ENCODE assay signal across 27 mouse cellular contexts in genomic region chr6:85884311-85884710, GRCm38 (mm10). TPM values are rescaled to one million over a fixed set of nuclear protein-coding genes. Genes with fewer than 3 reads are reported as not detected.
"Had no signal": no experiment of that assay in that cellular context is flagged by ENCODE, and none has a peak within 500 bp of the region (broad histone marks: within the 10 kb centered on the region; RNA-seq: fewer than 3 reads in every experiment).

No protein-coding gene starts in this region.

- ATAC-seq: hindbrain, embryonic 16.5 days; inflammation-experienced regulatory T-cells, adult 6 months; intestine, embryonic 15.5 days; intestine, postnatal 0 days had no signal

- H3K36me3 ChIP-seq: heart, embryonic 13.5 days; heart, embryonic 15.5 days; hindbrain, embryonic 10.5 days; hindbrain, embryonic 12.5 days; intestine, embryonic 15.5 days; limb, embryonic 13.5 days; limb, embryonic 15.5 days had no signal

- H3K4me2 ChIP-seq: heart, embryonic 11.5 days; heart, embryonic 13.5 days; heart, embryonic 15.5 days; hindbrain, embryonic 12.5 days; hindbrain, embryonic 14.5 days; intestine, embryonic 15.5 days; limb, embryonic 13.5 days; limb, embryonic 15.5 days had no signal

- H3K4me1 ChIP-seq: heart, embryonic 13.5 days; heart, embryonic 15.5 days; hindbrain, embryonic 10.5 days; hindbrain, embryonic 12.5 days; intestine, embryonic 15.5 days; limb, embryonic 13.5 days; limb, embryonic 15.5 days had no signal

- H3K27me3 ChIP-seq: heart, embryonic 13.5 days; heart, embryonic 15.5 days; hindbrain, embryonic 12.5 days; intestine, embryonic 15.5 days; limb, embryonic 13.5 days; limb, embryonic 15.5 days had no signal

- H3K9ac ChIP-seq: heart, embryonic 13.5 days; heart, embryonic 15.5 days; hindbrain, embryonic 12.5 days; hindbrain, embryonic 14.5 days; intestine, embryonic 15.5 days; limb, embryonic 13.5 days; limb, embryonic 15.5 days had no signal

- DNase-seq: gastrocnemius, adult 2 months; gastrocnemius, postnatal 10 days; gastrocnemius, postnatal 25 days; heart, adult 2 months; heart, postnatal 14 days; heart, postnatal 4 days; kidney, adult 18-20 months; kidney, adult 8-10 months; kidney, postnatal 10 days; kidney, postnatal 25 days; kidney, postnatal 4 days had no signal

- H3K27ac ChIP-seq: gastrocnemius, adult 2 months; heart, adult 2 months; heart, embryonic 13.5 days; heart, embryonic 15.5 days; hindbrain, embryonic 10.5 days; hindbrain, embryonic 12.5 days; hindbrain, embryonic 14.5 days; intestine, embryonic 15.5 days; layer of hippocampus, adult 2 months; left cerebral cortex, adult 2 months; limb, embryonic 13.5 days; limb, embryonic 15.5 days had no signal

- H3K4me3 ChIP-seq: gastrocnemius, adult 2 months; heart, adult 2 months; heart, embryonic 13.5 days; heart, embryonic 15.5 days; hindbrain, embryonic 10.5 days; hindbrain, embryonic 12.5 days; intestine, embryonic 15.5 days; layer of hippocampus, adult 2 months; left cerebral cortex, adult 2 months; limb, embryonic 13.5 days; limb, embryonic 15.5 days had no signal

RNA-seq across cellular contexts. Expression of gene Nat8f2, which starts 15.4 kb away (rescaled TPM):
- polyA plus RNA-seq: heart, adult 2 months; heart, embryonic 11.5 days; heart, embryonic 13.5 days; heart, embryonic 15.5 days; heart, postnatal 0 days; hindbrain, embryonic 10.5 days; hindbrain, embryonic 12.5 days; hindbrain, embryonic 14.5 days; hindbrain, embryonic 16.5 days; limb, embryonic 11.5 days; limb, embryonic 13.5 days; limb, embryonic 15.5 days had no signal

RNA-seq across cellular contexts. Expression of gene Nat8, which starts 52.4 kb away (rescaled TPM):
- polyA plus RNA-seq: heart, adult 2 months; heart, embryonic 11.5 days; heart, embryonic 13.5 days; heart, embryonic 15.5 days; heart, postnatal 0 days; hindbrain, embryonic 10.5 days; hindbrain, embryonic 12.5 days; inflammation-experienced regulatory T-cells, adult 6 months; limb, embryonic 11.5 days; limb, embryonic 13.5 days had no signal
